Mouse (Mus musculus) regulatory T cell (primary cell): ENCODE results near the gene Tmub2.
"Not testable (repeated sequence)": the region's sequence is repeated elsewhere in the genome, so short reads cannot be mapped to it uniquely, and the experiment has no call there.

Experiments
- in situ Hi-C: fragments of 300-600 bp; cut with MboI, MseI; formaldehyde crosslinking; loops from one replicate; pipeline ENCODE4 v1.15.1; 2025; ENCODE audit warnings: high pct_unique_total_duplicates

The Tmub2 gene

DNA sequence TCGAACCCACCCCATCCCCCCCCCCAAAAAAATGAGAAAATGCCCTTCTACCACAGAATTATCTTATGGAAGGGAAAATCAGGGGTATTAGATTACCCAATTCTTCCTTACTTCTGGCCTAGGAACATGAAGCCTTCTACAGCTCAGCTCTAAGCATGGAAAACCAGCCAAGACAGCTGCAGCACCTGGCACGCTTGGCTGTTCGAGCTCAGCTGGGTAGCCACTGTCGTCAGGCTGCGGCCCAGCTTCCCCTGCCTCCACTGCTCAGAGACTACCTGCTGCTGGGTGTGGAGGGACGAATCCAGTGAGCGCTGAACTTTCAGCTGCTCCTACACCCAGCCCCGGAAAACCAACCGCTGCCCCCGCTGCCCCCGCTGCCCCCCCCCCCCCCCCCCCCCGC, 7.0 kb upstream of the Tmub2 start:
- in situ Hi-C loops, result loop anchor here (10.0 kb wide), 1 partner anchor 413 kb away; no protein-coding TSS in a partner anchor

DNA sequence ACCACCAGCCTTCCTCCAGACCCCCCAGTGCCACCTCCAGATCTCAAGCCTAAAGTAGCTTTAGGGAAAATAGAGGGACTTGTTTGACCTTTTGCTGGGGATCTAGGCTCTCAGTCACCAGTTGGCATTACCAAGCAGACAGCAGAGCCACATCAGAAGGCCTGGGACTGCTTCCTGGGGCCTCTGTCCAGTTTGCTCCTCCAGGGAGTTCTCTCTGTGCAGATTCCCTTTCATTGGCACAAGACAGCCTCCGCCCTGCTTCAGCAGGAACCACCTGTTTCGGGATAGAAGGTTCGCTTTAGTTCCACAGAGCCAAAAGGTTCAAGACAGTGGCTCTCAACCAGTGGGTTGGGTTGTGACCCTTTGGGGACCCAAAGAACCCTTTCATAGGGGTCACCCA, 5.1 kb upstream of the Tmub2 start:
- in situ Hi-C loops, result loop anchor here (10.0 kb wide), 1 partner anchor 415 kb away; no protein-coding TSS in a partner anchor

DNA sequence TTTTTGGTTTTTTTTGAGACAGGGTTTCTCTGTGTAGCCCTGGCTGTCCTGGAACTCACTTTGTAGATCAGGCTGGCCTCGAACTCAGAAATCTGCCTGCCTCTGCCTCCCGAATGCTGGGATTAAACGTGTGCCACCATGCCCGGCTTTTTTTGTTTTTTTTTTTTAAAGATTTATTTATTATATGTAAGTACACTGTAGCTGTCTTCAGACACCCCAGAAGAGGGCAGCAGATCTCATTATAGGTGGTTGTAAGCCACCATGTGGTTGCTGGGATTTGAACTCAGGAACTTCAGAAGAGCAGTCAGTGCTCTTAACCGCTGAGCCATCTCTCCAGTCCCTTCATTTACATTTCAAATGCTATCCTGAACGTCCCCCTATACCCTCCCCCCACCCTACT, 4.5 kb upstream of the Tmub2 start:
- in situ Hi-C loops, result not testable (repeated sequence)

DNA sequence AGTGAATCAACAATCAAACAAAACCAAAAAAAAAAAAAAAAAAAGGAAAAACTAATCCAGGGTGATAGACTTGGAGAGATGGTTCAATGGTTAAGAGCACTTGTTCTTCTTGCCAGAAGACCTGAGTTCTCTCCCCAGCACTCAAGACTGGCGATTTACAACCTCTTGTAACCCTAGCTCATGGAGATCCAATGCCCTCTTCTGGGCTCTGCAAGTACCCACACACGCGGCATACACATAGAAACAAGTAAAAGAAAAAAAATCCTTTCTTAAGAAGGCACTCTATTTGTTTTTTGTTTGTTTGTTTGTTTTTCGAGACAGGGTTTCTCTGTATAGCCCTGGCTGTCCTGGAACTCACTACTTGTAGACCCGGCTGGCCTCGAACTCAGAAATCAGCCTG, 809 bp upstream of the Tmub2 start:
- in situ Hi-C loops, result no loop called here

DNA sequence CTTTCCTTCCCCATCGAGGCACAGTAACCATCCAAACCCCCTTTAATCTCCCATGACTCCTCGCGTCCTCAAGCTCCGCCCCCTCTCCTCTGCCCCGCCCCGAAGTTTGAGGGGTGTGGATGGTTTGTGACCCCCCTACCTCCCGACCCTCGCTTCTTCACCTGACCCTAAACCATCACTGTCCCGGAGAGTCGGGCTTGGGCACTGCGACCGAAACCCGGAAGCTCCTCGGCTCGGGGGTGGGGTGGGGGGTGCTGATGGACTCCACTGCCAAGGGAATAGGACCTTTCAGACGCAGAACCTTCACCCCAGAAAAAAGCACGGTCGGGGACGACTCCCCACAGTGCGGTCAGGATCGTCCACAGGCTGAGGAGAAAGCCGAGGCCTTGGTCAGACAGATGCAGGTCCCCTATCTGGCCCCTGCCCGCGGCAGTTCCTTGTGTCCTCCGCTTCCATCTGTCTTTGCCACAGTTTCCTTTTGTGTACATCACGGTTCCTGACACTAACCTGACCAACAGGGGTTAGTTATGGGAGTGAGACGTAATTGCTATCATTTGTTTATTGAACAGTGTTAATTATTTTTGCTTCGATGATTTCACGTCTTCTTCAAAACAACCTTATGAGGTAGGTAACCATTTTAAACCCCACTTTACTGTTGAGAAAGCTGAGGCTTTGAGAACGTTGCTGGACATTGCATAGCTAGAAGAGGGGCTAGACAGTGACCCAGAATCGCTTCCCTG, 534 bp downstream of the Tmub2 start:
- in situ Hi-C loops, result no loop called here

DNA sequence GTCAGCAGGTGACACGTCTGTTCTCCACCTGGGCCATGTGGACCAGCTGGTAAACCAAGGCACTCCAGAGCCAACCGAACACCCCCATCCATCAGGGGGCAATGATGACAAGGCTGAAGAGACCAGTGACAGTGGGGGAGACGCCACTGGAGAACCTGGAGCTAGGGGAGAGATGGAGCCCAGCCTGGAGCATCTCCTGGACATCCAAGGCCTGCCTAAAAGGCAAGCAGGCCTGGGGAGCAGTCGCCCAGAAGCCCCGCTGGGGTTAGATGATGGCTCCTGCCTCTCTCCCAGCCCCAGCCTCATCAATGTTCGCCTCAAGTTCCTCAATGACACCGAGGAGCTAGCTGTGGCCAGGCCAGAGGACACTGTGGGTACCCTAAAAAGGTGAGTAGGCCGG, 2.8 kb downstream of the Tmub2 start:
- in situ Hi-C loops, result no loop called here

DNA sequence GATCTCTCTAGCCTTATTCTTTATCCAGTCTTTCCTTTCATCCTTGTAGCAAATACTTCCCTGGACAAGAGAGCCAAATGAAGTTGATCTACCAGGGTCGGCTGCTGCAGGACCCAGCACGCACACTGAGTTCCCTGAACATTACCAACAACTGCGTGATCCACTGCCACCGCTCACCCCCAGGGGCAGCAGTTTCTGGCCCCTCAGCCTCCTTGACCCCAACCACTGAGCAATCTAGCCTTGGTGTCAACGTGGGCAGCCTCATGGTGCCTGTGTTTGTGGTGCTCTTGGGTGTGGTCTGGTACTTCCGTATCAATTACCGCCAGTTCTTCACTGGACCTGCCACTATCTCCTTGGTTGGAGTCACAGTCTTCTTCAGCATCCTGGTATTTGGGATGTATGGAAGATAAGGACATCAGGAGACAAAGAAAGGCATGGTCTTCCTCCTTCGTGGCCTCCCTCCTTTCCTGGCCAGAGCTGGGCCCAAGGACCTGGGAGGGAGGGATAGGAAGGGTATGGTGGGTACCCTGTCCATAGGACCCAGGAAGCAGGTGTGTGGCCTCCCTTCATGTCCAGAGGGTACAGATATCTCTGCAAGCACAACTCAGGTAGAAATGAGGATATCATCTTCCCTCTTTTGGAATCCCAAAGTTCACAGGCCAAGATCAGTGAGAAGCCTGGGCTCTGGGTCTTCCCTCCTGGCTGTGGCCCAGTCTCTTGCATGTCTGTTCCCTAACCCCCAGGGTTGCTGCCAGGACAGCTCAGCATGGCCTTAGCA, 3.5 kb downstream of the Tmub2 start:
- in situ Hi-C loops, result no loop called here

DNA sequence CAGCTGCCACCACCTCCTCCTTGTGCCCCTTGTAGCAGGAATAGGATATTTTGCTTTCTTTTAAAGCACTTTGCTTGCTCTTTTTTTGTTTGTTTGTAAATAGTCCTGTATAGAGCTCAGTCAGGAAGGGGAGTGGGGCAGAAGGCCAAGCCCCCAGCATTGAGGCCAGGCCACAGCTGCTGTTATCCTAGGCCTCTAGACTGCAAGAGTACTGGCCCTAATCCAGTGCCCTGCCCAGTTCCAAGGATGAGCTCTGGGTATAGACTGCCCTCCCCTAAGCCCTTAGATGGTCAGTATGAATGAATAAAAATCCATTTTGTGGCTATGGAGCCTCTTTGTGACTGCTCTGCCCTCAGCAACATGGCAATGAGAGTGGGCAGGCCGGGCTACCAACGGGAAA, 4.2 kb downstream of the Tmub2 start:
- in situ Hi-C loops, result no loop called here

DNA sequence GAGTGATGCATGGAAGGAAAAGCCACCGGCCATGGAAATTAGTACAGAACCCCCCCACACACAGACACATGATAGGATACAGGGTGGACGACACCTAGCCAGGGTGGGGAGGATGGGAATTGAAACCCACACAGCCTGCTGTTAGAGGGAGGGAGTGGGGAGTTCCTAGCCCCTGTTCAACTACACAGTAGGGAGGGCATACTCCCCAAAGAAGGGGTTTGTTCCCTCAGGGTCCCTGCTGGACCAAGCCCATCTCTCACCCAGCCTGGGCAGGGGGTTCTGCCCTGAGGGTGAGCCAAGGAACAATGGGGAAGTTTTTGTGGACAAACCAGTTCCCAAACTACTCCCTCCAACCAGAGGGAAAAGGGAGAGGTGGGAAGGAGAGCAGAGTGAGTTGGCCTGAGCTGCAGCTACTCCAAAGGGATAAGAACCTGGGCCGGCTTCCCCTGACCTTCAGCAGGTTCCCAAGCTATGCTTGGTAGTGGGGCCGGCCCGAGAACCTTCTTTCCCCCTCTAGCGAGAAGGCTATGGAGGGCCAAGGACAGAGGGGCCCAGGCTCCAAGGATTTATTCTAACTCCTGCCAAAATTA, 4.9 kb downstream of the Tmub2 start:
- in situ Hi-C loops, result loop anchor here (10.0 kb wide), 1 partner anchor 115 kb away; the partner anchor contains the start of gene Slc25a39

DNA sequence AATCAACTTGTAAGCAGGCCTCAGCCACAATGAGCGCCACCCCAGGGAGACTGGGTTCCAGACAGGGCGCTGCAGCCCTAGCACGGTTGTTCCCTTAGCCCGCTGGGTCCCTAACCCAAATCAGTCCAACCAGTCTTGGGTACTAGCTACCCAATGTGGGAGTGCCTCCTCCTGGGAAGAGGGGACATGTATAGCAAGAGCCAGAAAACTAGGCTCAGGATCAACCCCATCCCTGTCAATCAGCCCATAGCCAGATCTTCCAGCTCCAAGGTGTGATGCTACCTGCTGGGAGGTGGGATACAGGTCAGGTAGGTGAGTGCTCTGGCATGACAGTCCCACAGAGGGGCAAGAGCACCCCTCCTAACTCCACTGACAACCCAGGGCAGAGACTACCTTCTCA, 5.4 kb downstream of the Tmub2 start:
- in situ Hi-C loops, result loop anchor here (10.0 kb wide), 1 partner anchor 115 kb away; the partner anchor contains the start of gene Slc25a39

DNA sequence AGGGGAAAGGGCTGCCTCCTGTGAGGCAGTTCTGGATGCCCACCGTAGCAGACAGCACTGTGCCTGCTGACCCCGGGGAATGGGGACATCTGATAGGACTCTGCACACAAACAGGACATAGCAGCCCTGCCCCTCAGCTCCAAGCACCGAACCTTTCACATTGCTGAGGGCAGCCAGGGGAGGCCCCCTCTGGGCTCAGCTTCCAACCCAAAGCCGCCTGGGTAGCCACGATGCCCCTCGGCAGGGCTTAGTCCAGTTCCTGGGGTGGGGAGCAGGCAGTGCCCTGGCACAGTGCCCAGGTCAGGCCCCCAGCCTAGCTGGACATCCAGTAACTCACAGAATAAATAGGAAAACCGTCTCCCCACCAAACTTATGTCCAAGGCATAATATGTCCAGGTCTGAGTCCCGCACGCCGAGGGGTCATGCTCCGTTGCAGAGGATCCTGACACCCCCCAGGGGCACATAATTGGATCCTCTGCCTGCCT, 6.4 kb downstream of the Tmub2 start:
- in situ Hi-C loops, result loop anchor here (10.0 kb wide), 1 partner anchor 114 kb away; the partner anchor contains the start of gene Slc25a39

DNA sequence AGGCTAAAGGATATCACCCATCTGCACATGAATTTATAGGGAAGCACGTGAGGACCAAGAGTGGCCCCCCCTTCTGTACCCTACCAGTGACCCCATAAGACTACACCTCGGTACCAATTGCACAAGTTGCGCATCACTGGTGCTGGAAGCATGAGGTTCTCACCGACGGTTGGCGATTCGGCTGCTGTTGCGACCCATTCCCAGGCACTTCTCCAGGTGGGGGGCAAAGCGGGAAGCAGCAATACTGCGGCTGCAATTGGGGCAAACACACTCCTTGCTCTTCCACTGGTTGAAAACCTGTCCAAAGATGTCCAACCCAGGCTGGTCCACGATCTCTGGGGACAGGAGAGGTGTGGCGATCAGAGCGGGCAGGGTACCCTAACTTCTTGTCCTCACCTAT, 9.2 kb downstream of the Tmub2 start:
- in situ Hi-C loops, result loop anchor here (10.0 kb wide), 1 partner anchor 111 kb away; the partner anchor contains the start of gene Slc25a39

DNA sequence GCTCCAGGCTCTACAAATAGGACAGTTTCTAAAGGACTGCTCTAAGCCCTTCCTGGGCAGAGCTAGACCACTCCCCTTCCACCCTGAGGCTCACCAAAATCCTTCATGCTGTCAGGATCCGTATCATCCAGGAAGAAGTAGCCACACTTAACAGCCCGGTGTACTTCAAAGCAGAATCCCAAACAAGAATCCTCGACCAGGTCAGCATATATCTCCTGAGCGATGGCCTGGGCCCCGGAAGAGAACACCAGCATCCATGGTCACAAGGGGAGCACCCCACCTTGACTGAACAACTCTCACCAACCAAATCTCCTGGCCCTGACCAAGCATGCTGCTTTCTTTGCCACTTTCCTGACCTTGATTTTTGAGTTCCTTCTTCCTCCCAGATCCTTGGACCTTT, 9.7 kb downstream of the Tmub2 start:
- in situ Hi-C loops, result loop anchor here (10.0 kb wide), 1 partner anchor 110 kb away; the partner anchor contains the start of gene Slc25a39

DNA sequence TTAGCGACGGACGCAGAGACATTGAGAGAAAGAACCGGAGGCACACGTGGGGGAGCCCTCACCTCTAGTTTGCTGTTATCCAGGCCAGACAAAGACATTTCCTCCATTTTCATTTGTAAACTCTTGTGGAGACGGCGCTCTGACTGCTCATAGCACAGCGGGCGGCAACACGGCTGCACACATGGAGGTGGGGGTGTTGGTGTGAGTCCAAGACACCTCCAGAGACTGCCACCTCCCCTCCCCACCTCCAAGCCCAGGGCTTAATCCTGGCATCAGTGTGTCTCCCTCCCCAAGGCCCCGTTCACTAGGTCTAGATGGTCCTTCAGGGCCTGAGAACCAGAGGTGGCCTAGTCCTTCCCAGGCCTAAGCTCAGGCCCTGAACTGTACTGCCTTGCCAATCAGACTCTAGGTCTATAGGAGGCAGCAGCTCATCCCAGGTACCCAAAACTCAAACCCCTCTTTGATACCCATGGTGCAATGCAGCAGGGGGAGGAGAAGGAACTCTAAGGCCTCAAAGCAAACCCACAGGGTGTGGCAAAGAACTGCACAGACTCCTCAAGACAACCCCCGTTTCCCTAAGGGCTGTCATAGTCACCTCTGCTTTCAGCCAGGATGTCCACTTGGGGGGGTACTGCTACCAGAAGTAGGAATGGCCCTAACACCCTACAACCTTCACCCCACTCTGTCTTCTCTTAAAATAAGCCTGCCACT, 10.3 kb downstream of the Tmub2 start:
- in situ Hi-C loops, result loop anchor here (10.0 kb wide), 1 partner anchor 110 kb away; the partner anchor contains the start of gene Slc25a39

DNA sequence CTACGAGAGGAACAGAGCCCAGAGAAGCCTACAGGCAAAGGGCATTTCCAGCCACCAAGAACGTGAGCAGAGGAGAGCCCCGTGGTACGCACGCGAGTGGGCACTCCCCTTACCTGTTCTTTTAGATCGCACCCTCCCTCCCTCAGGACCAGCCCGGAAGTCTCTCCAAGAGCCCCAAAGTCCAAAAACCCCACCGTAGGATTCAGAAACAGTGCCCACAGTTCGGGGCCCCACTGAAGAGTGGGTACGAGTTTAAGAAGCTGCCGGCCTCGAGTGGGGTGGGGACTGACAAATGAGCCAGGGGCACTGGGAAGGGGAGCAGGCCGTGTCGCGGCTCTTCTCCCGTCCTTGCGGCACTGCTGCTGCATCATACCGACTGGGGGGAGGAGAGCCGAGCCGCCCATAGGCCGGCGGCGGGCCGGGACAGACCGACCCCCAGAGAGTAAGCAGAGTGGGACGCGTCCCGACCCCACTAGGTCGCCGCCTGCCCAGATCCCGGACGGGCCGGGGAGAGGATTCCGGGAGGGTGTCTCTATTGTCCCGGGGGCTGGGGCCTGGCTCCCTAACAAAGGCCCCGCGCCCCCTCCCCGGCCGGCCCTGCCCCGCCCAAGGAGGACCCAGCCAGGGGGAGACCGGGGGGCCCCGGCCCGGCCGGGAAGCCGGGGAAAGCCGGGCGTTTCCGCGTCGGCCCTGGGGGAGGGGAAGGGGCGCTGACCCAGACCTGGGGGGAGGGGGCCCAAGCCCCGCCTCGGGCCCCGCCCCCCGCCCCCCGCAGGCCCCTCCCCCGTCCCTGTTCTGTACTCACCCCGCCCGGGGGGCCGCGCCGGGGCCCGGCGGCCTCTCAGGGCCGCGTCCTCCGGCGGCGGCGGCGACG, 11.1 kb downstream of the Tmub2 start:
- in situ Hi-C loops, result loop anchor here (10.0 kb wide), 1 partner anchor 109 kb away; the partner anchor contains the start of gene Slc25a39

DNA sequence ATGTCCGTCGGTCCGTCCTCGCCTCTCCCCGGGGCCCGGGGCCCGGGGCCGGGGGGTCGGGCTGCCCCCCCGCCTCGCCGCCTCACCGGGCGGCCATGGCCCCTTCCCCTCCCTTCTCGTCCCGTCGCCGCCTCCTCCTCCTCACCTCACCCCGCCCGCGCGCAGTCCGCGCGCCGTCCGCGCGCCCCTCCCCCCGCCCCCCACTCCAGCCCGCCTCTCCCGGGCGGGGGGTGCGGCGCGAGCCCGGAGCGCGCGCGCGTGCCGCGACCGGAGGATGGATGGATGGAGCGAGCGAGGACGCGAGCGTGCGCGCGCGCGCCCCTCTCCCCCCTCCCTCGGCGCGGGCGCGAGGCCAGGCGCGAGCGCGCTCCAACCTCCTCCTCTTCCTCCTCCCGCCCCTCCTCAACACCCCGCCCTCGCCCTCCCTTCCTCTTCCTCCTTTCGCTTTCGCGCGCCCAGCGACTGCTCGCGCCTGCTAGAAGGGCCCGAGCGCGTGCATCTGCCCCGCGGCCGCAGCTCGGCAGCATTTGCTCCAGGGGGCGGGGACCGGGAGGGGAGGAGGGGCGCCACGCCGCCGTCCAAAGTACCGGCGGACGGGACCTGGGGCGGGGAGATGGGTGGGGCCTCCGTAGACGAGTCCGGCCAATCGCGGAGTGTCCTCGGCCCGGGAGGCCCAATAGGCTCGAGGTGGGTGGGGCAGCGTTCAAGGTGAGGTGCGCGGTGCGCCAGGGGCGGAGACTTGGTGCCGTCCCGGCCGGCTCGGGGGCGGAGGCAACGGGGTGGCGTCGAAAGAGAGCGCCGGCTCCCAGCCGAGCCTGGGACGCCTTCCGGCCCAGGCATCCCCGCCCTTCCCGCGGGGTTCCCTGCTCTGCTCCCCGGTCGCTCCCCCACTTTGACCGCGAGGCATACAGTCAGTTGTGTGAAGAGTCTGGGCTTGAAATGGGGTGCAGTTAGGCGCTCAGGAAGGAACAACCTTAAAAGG, 12.1 kb downstream of the Tmub2 start, which contains the start of gene Atxn7l3:
Gene Atxn7l3 (minus strand): TSS at position 141 of the 982 bp plus-strand sequence.
- in situ Hi-C loops, result loop anchor here (10.0 kb wide), 1 partner anchor 108 kb away; the partner anchor contains the start of gene Slc25a39

DNA sequence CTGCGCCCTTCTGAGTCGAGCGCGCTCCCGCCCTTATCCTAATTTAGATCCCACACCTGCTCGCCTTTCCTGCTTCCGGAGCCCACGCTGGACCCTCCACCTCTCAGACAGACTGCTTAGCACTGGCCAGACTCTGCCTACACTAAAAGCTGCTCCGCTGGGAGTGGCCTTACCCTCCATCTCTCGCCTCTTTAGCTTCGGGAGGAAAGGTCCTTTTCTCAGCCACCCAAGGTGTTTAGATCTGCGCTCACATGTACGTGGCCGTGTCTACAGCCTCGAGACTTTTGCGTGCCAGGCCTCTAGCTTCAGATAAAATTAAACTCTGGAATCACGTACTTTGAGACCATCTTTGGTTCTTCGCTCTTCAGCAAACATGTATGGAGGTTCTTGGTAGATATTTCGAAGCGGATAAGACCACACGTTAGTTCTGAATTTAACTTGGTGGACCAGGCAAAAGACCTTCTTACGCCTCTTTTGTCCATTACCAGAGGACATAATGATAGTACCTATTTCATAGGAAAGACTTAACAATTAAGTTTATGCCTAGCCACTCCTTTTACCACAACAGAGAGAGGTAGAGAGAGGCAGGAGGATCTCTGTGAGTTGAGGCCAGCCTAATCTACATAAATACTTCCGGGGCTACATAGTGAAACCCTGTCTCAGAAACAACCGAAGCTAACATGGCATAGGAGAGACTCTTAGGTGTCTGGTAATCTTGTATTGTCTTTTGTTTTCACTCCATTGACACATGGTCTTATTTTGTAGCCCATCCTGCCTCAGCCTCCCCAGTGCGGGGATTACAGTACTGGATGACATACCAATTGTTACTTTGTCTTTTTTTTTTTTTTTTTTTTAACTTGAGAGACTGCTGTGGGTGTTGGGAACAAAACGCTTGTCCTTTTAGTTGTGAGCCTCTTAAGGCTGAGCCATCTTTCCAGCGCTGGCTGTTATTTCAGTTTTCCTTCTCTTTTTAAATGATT, 13.1 kb downstream of the Tmub2 start:
- in situ Hi-C loops, result loop anchor here (10.0 kb wide), 1 partner anchor 107 kb away; the partner anchor contains the start of gene Slc25a39
